Mouse (Mus musculus) intestine, embryonic 14.5 days (tissue): ENCODE data around the gene Gm28891. TPM values are rescaled to one million over a fixed set of nuclear protein-coding genes. Genes with fewer than 3 reads are reported as not detected.
"Not testable (repeated sequence)": the region's sequence is repeated elsewhere in the genome, so short reads cannot be mapped to it uniquely, and the experiment has no call there.

Experiments
- ATAC-seq: fragments of 200-750 bp; cut with Nextera tagmentation; replicated peaks from 2 replicates; pipeline ENCODE4 v1.8.0; 2017; ENCODE audit warnings: low read depth, moderate number of reproducible peaks, moderate TSS enrichment, moderate library complexity; ENCODE audit not compliant: low FRiP score, low TSS enrichment
- DNase-seq: peaks from one replicate; pipeline ENCODE4 v3.0.0-alpha.2; 2018; ENCODE audit warnings: low spot score
- H3K27ac ChIP-seq: fragments of 300-500 bp; sonication (generic); 2 replicates; pipeline ENCODE4 v1.5.1; 2014; ENCODE audit warnings: low read depth, mild to moderate bottlenecking, control low read depth
- H3K27me3 ChIP-seq: fragments of 300-500 bp; sonication (generic); replicated peaks from 2 replicates; pipeline ENCODE4 v1.6.1; 2014; ENCODE audit warnings: low read length, control low read depth; ENCODE audit not compliant: control insufficient read depth, insufficient read depth
- H3K36me3 ChIP-seq: fragments of 300-500 bp; sonication (generic); 2 replicates; pipeline ENCODE4 v1.6.1; 2014; ENCODE audit warnings: low read length, control low read depth; ENCODE audit not compliant: control insufficient read depth, insufficient read depth
- H3K4me1 ChIP-seq: fragments of 300-500 bp; sonication (generic); replicated peaks from 2 replicates; pipeline ENCODE4 v1.6.1; 2014; ENCODE audit warnings: low read length, control low read depth, mixed read lengths; ENCODE audit not compliant: control insufficient read depth, insufficient read depth
- H3K4me2 ChIP-seq: fragments of 300-500 bp; sonication (generic); 2 replicates; pipeline ENCODE4 v1.6.1; 2014; ENCODE audit warnings: low read length
- H3K4me3 ChIP-seq: fragments of 300-500 bp; sonication (generic); 2 replicates; pipeline ENCODE4 v1.5.1; 2014; ENCODE audit warnings: low read depth, low read length, control low read depth, mixed read lengths
- H3K9ac ChIP-seq: fragments of 300-500 bp; sonication (generic); 2 replicates; pipeline ENCODE4 v1.6.1; 2014; ENCODE audit warnings: mild to moderate bottlenecking, low read length
- H3K9me3 ChIP-seq: fragments of 300-500 bp; sonication (generic); 2 replicates; pipeline ENCODE4 v1.6.1; 2016; ENCODE audit warnings: low read length, control low read depth; ENCODE audit not compliant: control insufficient read depth
- WGBS: fragments of 180-500 bp; shearing (Covaris S2); extraction: QIAGEN DNeasy Blood & Tissue Kit; methylation state at CpG from one replicate; pipeline ENCODE4 v1.1.7; 2014; 5-methylcytosine and 5-hydroxymethylcytosine counted together
- polyA plus RNA-seq: library from polyadenylated mRNA; unstranded; fragments of >200 nt; fragmentation: Nextera tagmentation; extraction: Ambion mirVana; gene quantifications from 2 replicates; pipeline ENCODE4 v1.2.1, GENCODE M21; 2014

Gm28891 gene
- polyA plus RNA-seq: not detected in 2 replicates

- H3K36me3 ChIP-seq, H3K4me2 ChIP-seq, H3K27me3 ChIP-seq, H3K4me1 ChIP-seq, H3K4me3 ChIP-seq, DNase-seq, ATAC-seq, H3K9ac ChIP-seq, H3K27ac ChIP-seq, H3K9me3 ChIP-seq: not testable (repeated sequence)
- WGBS: 97% methylated on average over 3 of the region's 8 CpGs
Observed at GRCm38 (mm10) chrY:60240902-60241301, at the start of gene Gm28891. TSS of gene Gm28891 (plus strand) at chrY:60241202.
